Comparison of ENCODE assay signal across 12 mouse cellular contexts in the genomic region with DNA sequence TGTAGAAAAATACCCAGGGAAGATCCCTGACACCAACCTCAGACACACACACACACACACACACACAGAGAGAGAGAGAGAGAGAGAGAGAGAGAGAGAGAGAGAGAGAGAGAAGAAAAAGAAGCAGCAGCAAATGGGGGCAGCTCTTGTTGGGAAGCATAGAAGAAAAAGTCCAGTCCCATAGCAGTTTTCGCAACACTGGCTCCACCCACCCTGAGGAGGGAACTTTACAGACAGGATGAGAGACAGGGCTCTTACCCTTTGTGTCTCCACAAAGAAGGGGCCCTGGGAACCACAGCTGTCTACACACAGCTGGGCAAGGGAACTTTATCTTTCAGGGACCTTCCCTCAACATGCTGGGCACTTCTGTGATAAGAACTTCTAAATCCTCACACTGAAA.
DNase-seq lines count a peak whose midpoint lies in the region; ATAC-seq lines count a peak whose summit lies in the region.
"Had no signal": no experiment of that assay in that cellular context is flagged by ENCODE, and none has a peak within 500 bp of the region (broad histone marks: within the 10 kb centered on the region; RNA-seq: fewer than 3 reads in every experiment).

No protein-coding gene starts in this region.

- DNase-seq in urinary bladder, postnatal 14 days (ENCODE audit: low spot score), result peak; percentile 26
- DNase-seq in urinary bladder, postnatal 4 days (ENCODE audit: low spot score in 2 of 2), result no peak
- DNase-seq in spleen, postnatal 10 days (ENCODE audit: low spot score in 2 of 2), result no peak
- DNase-seq in gastrocnemius, postnatal 25 days, result no peak
- DNase-seq: heart, postnatal 36 days; kidney, postnatal 36 days; liver, embryonic 13.5 days had no signal

- no peaks in the 10 kb centered on the region for H3K9me3 ChIP-seq in intestine, embryonic 16.5 days (ENCODE audit: control insufficient read depth, low read length)
- H3K9me3 ChIP-seq in stomach, embryonic 15.5 days, result no peaks in the 10 kb centered on the region
- H3K9me3 ChIP-seq in heart, embryonic 12.5 days (replicated peaks), result no peaks in the 10 kb centered on the region
- H3K9me3 ChIP-seq: liver, embryonic 13.5 days had no signal

- no peak overlapping the region for H3K4me2 ChIP-seq in intestine, embryonic 16.5 days (ENCODE audit: low read depth, low read length)
- H3K4me2 ChIP-seq in stomach, embryonic 15.5 days, result no peak overlapping the region
- H3K4me2 ChIP-seq in heart, embryonic 12.5 days, result no peak overlapping the region
- H3K4me2 ChIP-seq: liver, embryonic 13.5 days had no signal

- H3K4me1 ChIP-seq in intestine, embryonic 16.5 days (ENCODE audit: control insufficient read depth, insufficient read depth, low read length), result no peaks in the 10 kb centered on the region; the same call in 1 of the 2 replicates
- peaks cover 7% of the 10 kb centered on the region; the same call in 1 of the 2 replicates for H3K4me1 ChIP-seq in stomach, embryonic 15.5 days
- H3K4me1 ChIP-seq in heart, embryonic 12.5 days (replicated peaks), result peaks cover 25% of the 10 kb centered on the region

- no peak for ATAC-seq in intestine, embryonic 16.5 days
- ATAC-seq in stomach, embryonic 15.5 days (ENCODE audit: insufficient read depth, low FRiP score, low read depth), result no peak
- no peak for ATAC-seq in heart, embryonic 12.5 days (ENCODE audit: insufficient number of reproducible peaks, low FRiP score)

- no peaks in the 10 kb centered on the region for H3K27me3 ChIP-seq in intestine, embryonic 16.5 days (replicated peaks; ENCODE audit: control insufficient read depth, insufficient read depth, low read length)
- H3K27me3 ChIP-seq in stomach, embryonic 15.5 days (replicated peaks), result no peaks in the 10 kb centered on the region
- H3K27me3 ChIP-seq in heart, embryonic 12.5 days (replicated peaks), result no peaks in the 10 kb centered on the region
- H3K27me3 ChIP-seq: liver, embryonic 13.5 days had no signal

- no peak overlapping the region for H3K4me3 ChIP-seq in intestine, embryonic 16.5 days (ENCODE audit: low read length)
- H3K4me3 ChIP-seq in stomach, embryonic 15.5 days (replicated peaks), result no peak overlapping the region
- H3K4me3 ChIP-seq in heart, embryonic 12.5 days, result no peak overlapping the region
- H3K4me3 ChIP-seq: erythroblast, embryonic 14.5 days; left cerebral cortex, adult 2 months; liver, embryonic 13.5 days had no signal

- H3K36me3 ChIP-seq in intestine, embryonic 16.5 days (ENCODE audit: control insufficient read depth, insufficient read depth, low read length), result no peaks in the 10 kb centered on the region
- H3K36me3 ChIP-seq in stomach, embryonic 15.5 days, result no peaks in the 10 kb centered on the region
- peaks cover 17% of the 10 kb centered on the region; the same call in 1 of the 2 replicates for H3K36me3 ChIP-seq in heart, embryonic 12.5 days

- H3K9ac ChIP-seq in intestine, embryonic 16.5 days (ENCODE audit: low read depth, low read length), result no peak overlapping the region
- H3K9ac ChIP-seq in stomach, embryonic 15.5 days, result no peak overlapping the region
- H3K9ac ChIP-seq in heart, embryonic 12.5 days, result no peak overlapping the region
- H3K9ac ChIP-seq: liver, embryonic 13.5 days had no signal

- H3K27ac ChIP-seq in intestine, embryonic 16.5 days (ENCODE audit: low read length), result 0 out of 2 replicates have a peak overlapping the region, but pooled peaks have one; percentile 25
- peak overlapping the region; percentile 9; the same call in 1 of the 2 replicates for H3K27ac ChIP-seq in stomach, embryonic 15.5 days
- no peak overlapping the region for H3K27ac ChIP-seq in heart, embryonic 12.5 days (ENCODE audit: poor library complexity, severe bottlenecking)
- H3K27ac ChIP-seq: liver, embryonic 13.5 days had no signal

- 63% methylated on average over 1 of the region's 1 CpGs for WGBS in intestine, embryonic 16.5 days
- 50% methylated on average over 1 of the region's 1 CpGs for WGBS in stomach, embryonic 15.5 days
- WGBS in heart, embryonic 12.5 days, result 71% methylated on average over 1 of the region's 1 CpGs
